Mouse (Mus musculus) spleen, adult 2 months (tissue): Measurements from ENCODE around the gene Rxfp1. TPM values are rescaled to one million over a fixed set of nuclear protein-coding genes. Genes with fewer than 3 reads are reported as not detected.

Experiments
- DNase-seq, 2 experiments: peaks; one replicate each; pipeline versions ENCODE4 v3.0.0 to v3.0.0-alpha.2; 2012 to 2021; ENCODE audit warnings: low spot score in 2 of 2, low read depth in 1 of 2
- H3K27ac ChIP-seq: fragments of 200-500 bp; 2 replicates; pipeline ENCODE4 v1.5.1; 2012; ENCODE audit warnings: low read length, inconsistent platforms; ENCODE audit not compliant: insufficient read depth
- H3K27me3 ChIP-seq: fragments of 200-500 bp; 2 replicates; pipeline ENCODE4 v1.6.1; 2012; ENCODE audit warnings: mild to moderate bottlenecking, moderate library complexity, low read length, inconsistent platforms; ENCODE audit not compliant: control insufficient read depth, insufficient read depth
- H3K36me3 ChIP-seq: fragments of 200-500 bp; 2 replicates; pipeline ENCODE4 v1.6.1; 2012; ENCODE audit warnings: mild to moderate bottlenecking, low read length, inconsistent platforms; ENCODE audit not compliant: control insufficient read depth, insufficient read depth
- H3K4me1 ChIP-seq: fragments of 200-500 bp; 2 replicates; pipeline ENCODE4 v1.6.1; 2011; ENCODE audit warnings: inconsistent platforms; ENCODE audit not compliant: control insufficient read depth, insufficient read depth, insufficient read length
- H3K4me3 ChIP-seq: fragments of 200-500 bp; 2 replicates; pipeline ENCODE4 v1.5.1; 2011; ENCODE audit warnings: mild to moderate bottlenecking, inconsistent platforms; ENCODE audit not compliant: insufficient read depth, insufficient read length; ENCODE audit errors: extremely low read depth
- CTCF ChIP-seq: fragments of 200-500 bp; IDR thresholded peaks from 2 replicates; pipeline ENCODE4 v1.5.1; 2011; ENCODE audit warnings: mild to moderate bottlenecking, inconsistent platforms; ENCODE audit not compliant: insufficient read depth, insufficient read length, insufficient replicate concordance; ENCODE audit errors: extremely low read depth
- POLR2A ChIP-seq: fragments of 200-500 bp; IDR thresholded peaks from 2 replicates; pipeline ENCODE4 v1.6.1; 2011; ENCODE audit warnings: low read depth, low read length, inconsistent platforms
- WGBS: fragments of 180-500 bp; shearing (Covaris S2); methylation state at CpG from one replicate; pipeline ENCODE4 v1.1.7; 2018; 5-methylcytosine and 5-hydroxymethylcytosine counted together
- polyA plus RNA-seq: library from polyadenylated mRNA; depleted of rRNA; stranded (reverse); fragments of >200 nt; gene quantifications from 2 replicates; pipeline ENCODE4 v1.2.3, GENCODE M21; 2012; rRNA removed

The Rxfp1 gene
- 0.09 and 0.14 TPM in 2 replicates for polyA plus RNA-seq

- H3K36me3 ChIP-seq, result no peaks in the 10 kb centered on the region
- no peaks in the 10 kb centered on the region for H3K27me3 ChIP-seq
- no peak within 1 kb of the TSS for H3K4me3 ChIP-seq
- 66% methylated on average over 4 of the region's 4 CpGs for WGBS
- DNase-seq, result no peak
- TF ChIP-seq POLR2A (no peak), CTCF (no peak)
- no peaks in the 10 kb centered on the region for H3K4me1 ChIP-seq
- no peak within 1 kb of the TSS for H3K27ac ChIP-seq
Measured at GRCm38 (mm10) chr3:79737780-79738179, at the start of gene Rxfp1. Gene Rxfp1, minus strand, starts transcription at chr3:79737880.

GRCm38 (mm10) chr3:79784362-79784736, 46.7 kb upstream of the Rxfp1 start:
- no peaks in the 10 kb centered on the region; the same call in 1 of the 2 replicates for H3K27me3 ChIP-seq
- 27% methylated on average over 11 of the region's 11 CpGs for WGBS
- H3K36me3 ChIP-seq, result no peaks in the 10 kb centered on the region
- no peak overlapping the region for H3K27ac ChIP-seq
- TF ChIP-seq CTCF, result no peak
- no peak for TF ChIP-seq POLR2A
- H3K4me3 ChIP-seq, result no peak overlapping the region
- H3K4me1 ChIP-seq, result no peaks in the 10 kb centered on the region
- DNase-seq, result no peak

GRCm38 (mm10) chr3:79783630-79784361, 46.1 kb upstream of the Rxfp1 start:
- no peaks in the 10 kb centered on the region; the same call in 1 of the 2 replicates for H3K27me3 ChIP-seq
- no peak overlapping the region for H3K4me3 ChIP-seq
- TF ChIP-seq CTCF (no peak), POLR2A (no peak)
- no peak overlapping the region for H3K27ac ChIP-seq
- H3K4me1 ChIP-seq, result no peaks in the 10 kb centered on the region
- no peaks in the 10 kb centered on the region for H3K36me3 ChIP-seq
- no peak for DNase-seq
- 50% methylated on average over 10 of the region's 10 CpGs for WGBS

DNA sequence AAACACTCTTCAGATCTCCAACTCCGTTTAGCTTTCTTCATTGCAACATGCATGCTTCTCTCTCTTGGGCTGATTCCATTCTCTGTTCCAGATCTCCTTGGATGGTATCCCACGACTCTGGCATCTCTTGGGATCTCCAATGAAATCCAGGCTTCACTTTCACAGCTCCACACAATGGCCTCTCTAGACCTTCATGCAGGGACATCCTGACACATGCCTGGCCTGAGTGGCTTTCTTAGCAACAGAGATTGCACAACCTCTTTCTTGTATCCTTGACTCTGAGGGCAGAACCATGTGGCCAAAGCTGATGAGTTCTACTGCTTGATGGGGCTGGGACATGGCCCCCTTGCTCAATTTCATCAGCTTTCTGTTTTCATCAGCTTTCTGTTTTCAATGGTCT, 35.0 kb upstream of the Rxfp1 start:
- no peaks in the 10 kb centered on the region for H3K27me3 ChIP-seq
- 73% methylated on average over 2 of the region's 2 CpGs for WGBS

DNA sequence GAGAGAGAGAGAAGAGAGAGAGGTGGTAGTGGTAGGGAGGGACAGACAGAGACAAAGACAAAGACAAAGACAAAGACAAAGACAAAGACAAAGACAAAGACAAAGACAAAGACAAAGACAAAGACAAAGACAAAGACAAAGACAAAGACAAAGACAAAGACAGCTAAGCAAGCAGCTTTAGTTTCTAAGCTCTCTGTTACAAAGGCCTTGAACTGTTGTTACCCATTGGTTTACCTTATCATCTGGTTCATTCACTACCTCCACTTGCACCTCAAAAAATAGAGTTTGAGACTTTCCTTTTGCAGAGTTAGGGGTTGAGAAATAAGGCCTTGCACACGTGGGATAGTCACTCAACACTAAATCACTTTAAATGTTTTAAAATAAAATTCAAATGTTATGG, 16.1 kb upstream of the Rxfp1 start:
- 80% methylated on average over 1 of the region's 1 CpGs for WGBS
- DNase-seq, result no peak
- H3K4me3 ChIP-seq, result no peak overlapping the region
- no peaks in the 10 kb centered on the region for H3K4me1 ChIP-seq
- no peaks in the 10 kb centered on the region for H3K27me3 ChIP-seq
- TF ChIP-seq POLR2A, result no peak
- TF ChIP-seq CTCF, result no peak
- no peaks in the 10 kb centered on the region for H3K36me3 ChIP-seq
- no peak overlapping the region for H3K27ac ChIP-seq

More for the DNA sequence above, 35.0 kb upstream of the Rxfp1 start:
- TF ChIP-seq POLR2A (no peak), CTCF (no peak)
- no peak overlapping the region for H3K27ac ChIP-seq
- H3K4me1 ChIP-seq, result no peaks in the 10 kb centered on the region
- no peak overlapping the region for H3K4me3 ChIP-seq
- H3K36me3 ChIP-seq, result no peaks in the 10 kb centered on the region
- no peak for DNase-seq

DNA sequence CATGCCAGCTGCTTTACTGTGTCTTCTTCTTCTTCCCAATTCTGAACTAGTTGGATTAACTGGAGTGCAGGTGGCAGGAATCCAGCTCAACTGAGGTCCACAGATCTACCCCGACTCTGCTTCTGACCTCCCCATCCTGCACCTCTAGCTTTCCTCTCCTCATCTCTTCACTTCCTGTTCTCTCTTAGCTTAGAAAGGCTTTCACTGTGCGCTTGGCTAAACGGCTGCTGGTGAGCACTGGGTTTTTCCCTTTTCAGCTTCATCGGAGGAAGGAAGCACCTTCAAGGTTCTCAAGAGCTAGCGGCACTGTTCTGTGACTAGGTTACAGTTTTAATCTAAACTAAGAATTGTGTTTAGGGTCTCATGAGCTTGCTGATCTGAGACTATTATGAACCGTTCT, 8.9 kb upstream of the Rxfp1 start:
- 24% methylated on average over 6 of the region's 6 CpGs for WGBS
- Histone ChIP-seq H3K27me3 (no peaks in the 10 kb centered on the region), H3K27ac (no peak overlapping the region), H3K4me3 (no peak overlapping the region), H3K36me3 (no peaks in the 10 kb centered on the region), H3K4me1 (peaks cover 2% of the 10 kb centered on the region; the same call in 1 of the 2 replicates)
- TF ChIP-seq CTCF, result no peak
- no peak for TF ChIP-seq POLR2A
- peak; percentile 39 to 45 for DNase-seq

GRCm38 (mm10) chr3:79745101-79745500, 7.4 kb upstream of the Rxfp1 start:
- no peaks in the 10 kb centered on the region for H3K36me3 ChIP-seq
- H3K27ac ChIP-seq, result no peak overlapping the region
- no peak for TF ChIP-seq POLR2A
- TF ChIP-seq CTCF, result no peak
- no peak overlapping the region for H3K4me3 ChIP-seq
- 86% methylated on average over 6 of the region's 6 CpGs for WGBS
- H3K4me1 ChIP-seq, result peaks cover 2% of the 10 kb centered on the region; the same call in 1 of the 2 replicates
- no peak for DNase-seq
- H3K27me3 ChIP-seq, result no peaks in the 10 kb centered on the region
